Mouse (Mus musculus) forebrain, embryonic 12.5 days (tissue): ENCODE data around the gene Hsd17b13. TPM values are rescaled to one million over a fixed set of nuclear protein-coding genes. Genes with fewer than 3 reads are reported as not detected.
"Not testable (repeated sequence)": the region's sequence is repeated elsewhere in the genome, so short reads cannot be mapped to it uniquely, and the experiment has no call there.

ENCODE experiments used
- ATAC-seq: fragments of 200-750 bp; cut with Nextera tagmentation; 2 replicates; pipeline ENCODE4 v1.8.0; 2017; ENCODE audit warnings: moderate TSS enrichment; ENCODE audit not compliant: low FRiP score
- H3K27ac ChIP-seq: fragments of 300-500 bp; sonication (generic); 2 replicates; pipeline ENCODE4 v1.5.1; 2016; ENCODE audit warnings: mild to moderate bottlenecking
- H3K27me3 ChIP-seq: fragments of 300-500 bp; sonication (generic); 2 replicates; pipeline ENCODE4 v1.6.1; 2016; ENCODE audit warnings: mild to moderate bottlenecking
- H3K36me3 ChIP-seq: fragments of 300-500 bp; sonication (generic); replicated peaks from 2 replicates; pipeline ENCODE4 v1.6.1; 2016; ENCODE audit warnings: mild to moderate bottlenecking
- H3K4me1 ChIP-seq: fragments of 300-500 bp; sonication (generic); 2 replicates; pipeline ENCODE4 v1.6.1; 2016
- H3K4me2 ChIP-seq: fragments of 300-500 bp; sonication (generic); 2 replicates; pipeline ENCODE4 v1.6.1; 2016; ENCODE audit warnings: mild to moderate bottlenecking, moderate library complexity
- H3K4me3 ChIP-seq: fragments of 300-500 bp; sonication (generic); replicated peaks from 2 replicates; pipeline ENCODE4 v1.5.1; 2016; ENCODE audit warnings: mild to moderate bottlenecking
- H3K9ac ChIP-seq: fragments of 300-500 bp; sonication (generic); 2 replicates; pipeline ENCODE4 v1.6.1; 2016; ENCODE audit warnings: mild to moderate bottlenecking
- H3K9me3 ChIP-seq: fragments of 300-500 bp; sonication (generic); 2 replicates; pipeline ENCODE4 v1.6.1; 2016
- WGBS: fragments of 180-500 bp; shearing (Covaris S2); methylation state at CpG from one replicate; pipeline ENCODE4 v1.1.7; 2016; 5-methylcytosine and 5-hydroxymethylcytosine counted together
- polyA plus RNA-seq: library from polyadenylated mRNA; unstranded; fragments of >200 nt; fragmentation: Nextera tagmentation; extraction: Ambion mirVana; gene quantifications from 2 replicates; pipeline ENCODE4 v1.2.1, GENCODE M21; 2016

The Hsd17b13 gene
- polyA plus RNA-seq, 1 experiment from 2014 or later, result not detected

DNA sequence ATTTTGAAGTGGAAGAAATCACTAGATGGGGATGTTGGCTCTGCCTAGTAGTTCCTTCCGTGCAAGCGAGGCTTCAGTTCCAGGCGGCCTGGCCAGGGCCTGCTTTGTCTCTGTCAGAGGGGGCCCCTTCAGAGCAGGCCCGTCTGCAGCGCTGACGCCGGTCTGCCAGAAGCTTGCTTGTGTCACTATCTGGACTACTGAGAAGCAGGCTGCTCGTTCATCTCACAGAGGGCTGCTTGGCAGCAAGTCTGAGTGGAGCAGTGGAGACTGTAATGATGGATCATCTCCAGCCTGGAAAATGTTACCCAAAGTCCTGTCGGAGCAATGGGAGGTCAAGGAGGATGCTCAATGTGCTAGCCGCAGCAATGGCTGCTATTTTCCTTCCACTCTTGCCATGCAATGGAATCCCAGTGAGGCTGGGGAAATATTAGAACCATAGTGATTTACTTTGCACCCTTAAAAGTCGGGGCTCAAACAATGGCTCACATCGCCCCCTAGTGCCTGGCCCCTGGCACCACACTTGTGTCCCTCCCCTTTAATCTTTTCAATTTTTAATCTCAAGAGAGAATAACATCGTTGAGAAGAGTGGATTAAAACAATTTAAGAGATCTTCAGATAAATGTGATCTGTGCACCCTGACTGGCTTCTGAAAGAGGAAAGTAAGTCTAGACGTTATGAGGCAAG is 40.2 kb downstream of the Hsd17b13 start:
- H3K9me3 ChIP-seq, result peaks cover 4% of the 10 kb centered on the region; the same call in 1 of the 2 replicates
- ATAC-seq, result peak; percentile 47; the same call in 1 of the 2 replicates
- H3K27ac ChIP-seq, result no peak overlapping the region
- 54% methylated on average over 14 of the region's 14 CpGs for WGBS
- no peaks in the 10 kb centered on the region for H3K36me3 ChIP-seq
- H3K4me1 ChIP-seq, result peaks cover 32% of the 10 kb centered on the region
- peaks cover 24% of the 10 kb centered on the region for H3K27me3 ChIP-seq
- no peak overlapping the region for H3K9ac ChIP-seq
- H3K4me2 ChIP-seq, result no peak overlapping the region
- no peak overlapping the region for H3K4me3 ChIP-seq

DNA sequence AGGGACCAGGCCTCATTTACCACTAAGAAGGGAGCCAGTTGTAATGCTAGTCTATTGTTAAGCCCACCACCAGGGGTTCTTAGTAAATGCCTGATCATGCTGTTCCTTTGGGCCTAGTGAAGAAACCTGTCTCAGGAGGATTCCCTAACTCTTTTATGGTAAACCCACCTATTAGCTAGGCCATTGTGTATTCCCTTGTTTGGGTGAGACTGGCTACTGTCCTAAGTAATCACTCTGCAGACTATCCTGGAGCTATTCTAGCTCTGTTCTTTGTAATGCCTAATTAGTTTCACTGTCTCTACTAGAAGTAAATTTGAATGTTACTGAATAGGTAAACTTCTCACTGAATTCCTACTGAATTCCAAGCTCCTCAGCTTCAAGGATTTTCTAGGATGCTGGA is 45.3 kb downstream of the Hsd17b13 start:
- not testable (repeated sequence) for H3K9ac ChIP-seq, H3K9me3 ChIP-seq, ATAC-seq, H3K36me3 ChIP-seq, H3K4me3 ChIP-seq, H3K4me1 ChIP-seq, H3K27ac ChIP-seq, H3K4me2 ChIP-seq
- H3K27me3 ChIP-seq, result peaks cover 18% of the 10 kb centered on the region

DNA sequence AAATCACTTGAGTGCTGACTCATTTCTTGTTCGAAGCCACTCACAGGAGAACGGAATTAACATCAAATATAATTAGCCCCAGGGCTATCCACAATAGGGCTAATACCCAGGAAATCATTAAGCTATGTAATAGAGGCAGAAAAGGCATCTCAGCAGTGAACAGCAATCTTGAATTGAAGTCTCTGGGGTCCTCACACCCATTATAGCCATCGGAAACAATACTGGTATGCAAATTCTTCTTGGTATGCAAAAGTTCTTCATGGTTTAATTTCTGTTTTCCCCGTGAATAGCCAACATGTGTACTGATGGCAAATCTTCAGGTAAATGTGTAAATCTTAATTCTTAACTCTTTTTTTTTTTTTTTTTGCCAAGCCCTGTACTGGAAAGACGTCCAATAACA is 46.7 kb downstream of the Hsd17b13 start:
- peaks cover 14% of the 10 kb centered on the region for H3K27me3 ChIP-seq
- no peak overlapping the region for H3K9ac ChIP-seq
- H3K4me3 ChIP-seq, result no peak overlapping the region
- no peaks in the 10 kb centered on the region for H3K4me1 ChIP-seq
- H3K36me3 ChIP-seq, result no peaks in the 10 kb centered on the region
- H3K9me3 ChIP-seq, result peaks cover 4% of the 10 kb centered on the region; the same call in 1 of the 2 replicates
- H3K27ac ChIP-seq, result no peak overlapping the region
- no peak overlapping the region for H3K4me2 ChIP-seq
- WGBS, result 61% methylated on average over 5 of the region's 5 CpGs
- no peak for ATAC-seq

DNA sequence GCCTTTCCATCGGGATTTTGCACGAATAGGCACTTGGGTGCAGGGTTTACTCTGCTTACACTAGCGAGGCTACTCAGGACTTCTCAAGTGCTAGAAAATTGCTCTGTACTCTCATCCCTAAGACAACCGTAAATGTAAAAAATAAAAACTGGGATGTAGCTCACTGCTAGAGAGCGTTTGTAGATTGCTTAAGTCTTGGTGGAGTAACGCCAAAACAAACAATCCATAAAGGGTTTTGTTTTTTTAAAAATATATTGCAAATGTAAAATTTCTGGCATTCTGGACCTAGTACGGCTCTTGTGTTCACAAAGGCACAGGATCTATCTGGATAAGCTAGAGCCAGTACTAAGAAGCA is 49.0 kb downstream of the Hsd17b13 start:
- no peak for ATAC-seq
- Histone ChIP-seq H3K4me3 (no peak overlapping the region), H3K4me1 (no peaks in the 10 kb centered on the region), H3K4me2 (no peak overlapping the region), H3K27ac (no peak overlapping the region), H3K36me3 (no peaks in the 10 kb centered on the region), H3K9me3 (peaks cover 4% of the 10 kb centered on the region; the same call in 1 of the 2 replicates), H3K9ac (no peak overlapping the region), H3K27me3 (peaks cover 10% of the 10 kb centered on the region)
- WGBS, result 91% methylated on average over 7 of the region's 7 CpGs

- ATAC-seq, result peak; percentile 67; the same call in 1 of the 2 replicates
- peak overlapping the region; percentile 41 for H3K4me2 ChIP-seq
- H3K9ac ChIP-seq, result no peak overlapping the region
Measured at GRCm38 (mm10) chr5:103927429-103928195, 49.6 kb downstream of the Hsd17b13 start.

GRCm38 (mm10) chr5:103926398-103926797 is 50.8 kb downstream of the Hsd17b13 start:
- WGBS, result 75% methylated on average over 12 of the region's 12 CpGs
- no peak for ATAC-seq
- Histone ChIP-seq H3K27me3 (peaks cover 10% of the 10 kb centered on the region), H3K4me3 (no peak overlapping the region), H3K4me1 (no peaks in the 10 kb centered on the region), H3K27ac (no peak overlapping the region), H3K36me3 (no peaks in the 10 kb centered on the region), H3K9me3 (no peaks in the 10 kb centered on the region), H3K9ac (no peak overlapping the region), H3K4me2 (no peak overlapping the region)

More at GRCm38 (mm10) chr5:103927429-103928195, 49.6 kb downstream of the Hsd17b13 start:
- H3K9me3 ChIP-seq, result no peaks in the 10 kb centered on the region
- H3K4me3 ChIP-seq, result 0 out of 2 replicates have a peak overlapping the region, but pooled peaks have one; percentile 8
- H3K27me3 ChIP-seq, result peaks cover 10% of the 10 kb centered on the region
- no peaks in the 10 kb centered on the region for H3K36me3 ChIP-seq
- no peak overlapping the region for H3K27ac ChIP-seq
- H3K4me1 ChIP-seq, result no peaks in the 10 kb centered on the region
- WGBS, result 29% methylated on average over 27 of the region's 27 CpGs

- Histone ChIP-seq H3K4me1 (no peaks in the 10 kb centered on the region), H3K4me3 (no peak overlapping the region), H3K36me3 (no peaks in the 10 kb centered on the region), H3K9ac (no peak overlapping the region), H3K27me3 (peaks cover 10% of the 10 kb centered on the region), H3K9me3 (no peaks in the 10 kb centered on the region), H3K4me2 (no peak overlapping the region), H3K27ac (no peak overlapping the region)
- 87% methylated on average over 2 of the region's 2 CpGs for WGBS
- no peak for ATAC-seq
Measured at GRCm38 (mm10) chr5:103923755-103924154, 53.5 kb downstream of the Hsd17b13 start.

GRCm38 (mm10) chr5:103923101-103923500 is 54.1 kb downstream of the Hsd17b13 start:
- peaks cover 5% of the 10 kb centered on the region; the same call in 1 of the 2 replicates for H3K27me3 ChIP-seq
- H3K9me3 ChIP-seq, result no peaks in the 10 kb centered on the region
- no peak for ATAC-seq
- H3K9ac ChIP-seq, result no peak overlapping the region
- H3K36me3 ChIP-seq, result no peaks in the 10 kb centered on the region
- H3K4me1 ChIP-seq, result no peaks in the 10 kb centered on the region
- 80% methylated on average over 6 of the region's 6 CpGs for WGBS
- no peak overlapping the region for H3K27ac ChIP-seq
- no peak overlapping the region for H3K4me3 ChIP-seq
- no peak overlapping the region for H3K4me2 ChIP-seq

DNA sequence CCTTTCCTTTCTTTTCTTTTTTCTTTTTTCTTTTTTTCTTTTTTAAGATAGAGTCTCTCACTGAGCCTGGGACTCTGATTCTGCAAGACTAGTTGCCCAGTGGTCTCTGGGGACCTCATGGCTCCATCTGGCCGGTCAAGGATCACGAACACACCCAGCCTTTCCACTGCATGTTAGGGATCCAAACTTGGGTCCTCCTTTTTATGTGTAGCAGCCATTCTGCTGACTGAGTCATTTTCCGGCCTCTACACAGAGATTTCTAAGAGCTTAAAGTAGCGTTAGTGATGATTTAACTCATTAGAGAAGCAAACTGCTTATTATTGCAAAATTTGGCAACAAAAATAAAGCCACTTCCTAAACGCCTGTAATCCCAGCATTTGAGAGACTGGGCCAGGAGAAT is 54.8 kb downstream of the Hsd17b13 start:
- Histone ChIP-seq H3K4me3 (no peak overlapping the region), H3K27ac (no peak overlapping the region), H3K4me1 (no peaks in the 10 kb centered on the region), H3K9me3 (no peaks in the 10 kb centered on the region), H3K27me3 (no peaks in the 10 kb centered on the region; the same call in 1 of the 2 replicates), H3K9ac (no peak overlapping the region), H3K36me3 (no peaks in the 10 kb centered on the region), H3K4me2 (no peak overlapping the region)
- 77% methylated on average over 5 of the region's 5 CpGs for WGBS
- no peak for ATAC-seq

DNA sequence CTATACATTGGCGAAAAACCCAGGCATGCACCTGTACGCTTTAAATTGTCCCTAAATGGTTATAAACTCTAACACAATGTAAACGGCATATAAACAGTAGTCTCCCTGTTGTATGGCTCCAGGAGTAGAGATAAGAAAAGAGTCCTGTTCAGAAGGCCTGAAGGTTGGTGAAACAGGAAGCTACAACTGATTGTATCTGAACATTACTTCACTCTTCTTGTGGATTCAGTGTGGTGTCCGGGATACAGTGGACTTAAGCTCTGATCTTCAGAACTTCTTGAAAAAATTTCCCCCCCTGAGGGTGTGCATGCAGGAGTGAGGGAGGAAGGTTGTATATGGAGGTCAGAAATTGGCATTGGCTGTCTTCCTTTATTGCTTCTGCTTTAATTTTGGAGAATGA is 57.7 kb downstream of the Hsd17b13 start:
- no peaks in the 10 kb centered on the region for H3K4me1 ChIP-seq
- no peaks in the 10 kb centered on the region for H3K36me3 ChIP-seq
- no peak overlapping the region for H3K9ac ChIP-seq
- no peak overlapping the region for H3K4me2 ChIP-seq
- H3K27ac ChIP-seq, result no peak overlapping the region
- WGBS, result 93% methylated on average over 4 of the region's 4 CpGs
- no peak for ATAC-seq
- no peak overlapping the region for H3K4me3 ChIP-seq
- no peaks in the 10 kb centered on the region for H3K9me3 ChIP-seq
- H3K27me3 ChIP-seq, result no peaks in the 10 kb centered on the region; the same call in 1 of the 2 replicates

DNA sequence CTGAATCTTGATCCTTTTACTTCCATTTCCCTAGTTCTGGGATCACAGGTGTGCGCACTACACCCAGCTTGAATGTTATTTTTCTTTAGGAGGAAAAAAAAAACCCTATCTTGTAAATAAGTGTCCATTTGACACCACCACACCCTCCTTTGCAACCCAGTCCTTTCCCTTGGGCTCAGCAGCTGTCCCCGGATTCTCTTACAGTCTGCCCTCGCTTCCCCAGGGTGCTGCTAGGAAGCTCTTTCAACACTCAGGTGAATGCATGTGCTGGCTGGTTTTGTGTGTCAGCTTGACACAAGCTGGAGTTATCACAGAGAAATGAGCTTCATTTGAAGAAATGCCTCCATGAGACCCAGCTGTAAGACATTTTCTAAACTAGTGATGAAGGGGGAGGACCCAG is 59.0 kb downstream of the Hsd17b13 start:
- Histone ChIP-seq H3K4me2 (no peak overlapping the region), H3K36me3 (no peaks in the 10 kb centered on the region), H3K9me3 (no peaks in the 10 kb centered on the region), H3K4me1 (no peaks in the 10 kb centered on the region), H3K9ac (no peak overlapping the region), H3K27ac (no peak overlapping the region), H3K27me3 (peaks cover under 1% of the 10 kb centered on the region; the same call in 1 of the 2 replicates), H3K4me3 (no peak overlapping the region)
- WGBS, result 79% methylated on average over 3 of the region's 3 CpGs
- no peak for ATAC-seq

GRCm38 (mm10) chr5:103917357-103917895 is 59.8 kb downstream of the Hsd17b13 start:
- Histone ChIP-seq H3K27me3 (peaks cover 6% of the 10 kb centered on the region), H3K4me3 (no peak overlapping the region), H3K9me3 (no peaks in the 10 kb centered on the region), H3K9ac (no peak overlapping the region), H3K4me2 (no peak overlapping the region), H3K4me1 (no peaks in the 10 kb centered on the region), H3K27ac (0 out of 2 replicates have a peak overlapping the region, but pooled peaks have one; percentile 9), H3K36me3 (no peaks in the 10 kb centered on the region)
- no peak for ATAC-seq
- 35% methylated on average over 8 of the region's 8 CpGs for WGBS
